Mouse (Mus musculus) liver, adult 2 months (tissue): ENCODE measurements at regions not wholly inside any gene's neighbourhood (a gene's known extent, or its start where the extent isn't known, plus 50 kb on each side); places are given as distances from the start of the nearest gene placed in this dataset.

Source experiments
- CTCF ChIP-seq: fragments of 200-500 bp; IDR thresholded peaks from 2 replicates; pipeline ENCODE4 v1.5.1; 2011; ENCODE audit warnings: low read depth, low read length, control low read depth
- POLR2A ChIP-seq: fragments of 200-500 bp; IDR thresholded peaks from 2 replicates; pipeline ENCODE4 v1.6.1; 2011; ENCODE audit warnings: low read length, control low read depth; ENCODE audit not compliant: insufficient read depth; ENCODE audit errors: extremely low read depth

DNA sequence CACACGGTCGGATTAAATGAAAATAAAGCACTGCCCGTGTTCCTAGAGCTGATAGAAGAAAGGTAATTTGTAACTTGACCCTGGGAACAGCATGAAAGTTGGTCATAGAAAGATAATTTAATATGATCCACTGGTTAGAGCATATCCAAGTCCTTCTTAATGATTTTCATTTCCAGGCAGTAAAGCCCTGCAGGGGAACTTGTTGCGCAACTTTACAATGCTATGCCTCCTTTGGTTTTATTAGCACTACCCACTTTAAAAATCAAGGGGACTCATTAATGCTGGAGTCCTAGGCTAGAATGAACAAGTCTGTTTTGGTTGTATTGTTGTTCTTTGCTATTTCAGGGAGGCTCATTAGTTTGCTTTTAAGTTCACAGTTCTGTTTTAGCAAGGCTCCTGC, 66.9 kb upstream of the Cerkl start:
- no peak for TF ChIP-seq CTCF
- TF ChIP-seq POLR2A = no peak
